Mouse (Mus musculus) urinary bladder, postnatal 36 days (tissue): ENCODE measurements around the gene Rin3.
A peak's percentile ranks its signal among the peaks of the same experiment; 100 is the strongest.

Experiments
- DNase-seq, 2 experiments: peaks; one replicate each; pipeline ENCODE4 v3.0.0; 2022; ENCODE audit warnings: low spot score in 2 of 2, mixed read lengths in 1 of 2

Gene Rin3

DNA sequence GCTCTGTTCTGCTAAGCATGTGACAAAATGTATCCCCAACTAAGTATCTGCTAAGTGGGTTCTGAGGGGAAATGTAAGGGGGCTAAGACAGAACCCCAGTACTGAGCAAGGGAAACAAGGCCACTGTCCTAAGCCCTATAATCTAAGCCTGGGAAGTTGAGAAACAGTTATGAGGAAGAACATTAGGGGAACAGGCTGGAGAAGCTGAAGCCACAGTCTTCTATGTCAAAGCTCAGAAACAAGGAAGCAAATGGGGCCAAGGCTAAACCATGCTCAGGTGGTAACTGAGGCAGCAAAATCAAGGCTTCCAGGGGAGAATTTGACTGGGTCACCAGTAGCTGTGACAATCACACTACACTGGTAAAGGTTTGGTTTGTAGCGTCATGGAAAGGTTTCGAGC is 50.3 kb downstream of the Rin3 start:
- no peak for DNase-seq

DNA sequence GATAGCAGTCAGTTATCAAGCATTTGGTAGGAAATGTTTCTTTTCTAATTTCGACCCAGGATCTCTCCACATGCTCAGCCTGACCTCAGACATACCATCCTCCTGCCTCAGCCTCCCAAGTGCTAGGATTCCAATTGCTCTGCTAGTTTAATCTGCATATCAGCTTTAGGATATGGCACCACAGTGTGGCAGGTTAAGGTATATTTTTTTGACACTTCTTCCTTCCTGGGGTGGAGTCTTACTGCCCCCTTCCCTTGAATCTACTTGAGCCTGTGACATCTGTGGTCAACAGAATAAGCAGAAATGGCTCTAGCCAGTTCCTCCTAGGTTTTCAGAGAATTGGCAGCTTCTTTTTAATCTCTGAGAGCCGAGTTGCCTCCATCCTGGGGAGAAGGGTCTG is 56.2 kb downstream of the Rin3 start:
- no peak for DNase-seq

DNA sequence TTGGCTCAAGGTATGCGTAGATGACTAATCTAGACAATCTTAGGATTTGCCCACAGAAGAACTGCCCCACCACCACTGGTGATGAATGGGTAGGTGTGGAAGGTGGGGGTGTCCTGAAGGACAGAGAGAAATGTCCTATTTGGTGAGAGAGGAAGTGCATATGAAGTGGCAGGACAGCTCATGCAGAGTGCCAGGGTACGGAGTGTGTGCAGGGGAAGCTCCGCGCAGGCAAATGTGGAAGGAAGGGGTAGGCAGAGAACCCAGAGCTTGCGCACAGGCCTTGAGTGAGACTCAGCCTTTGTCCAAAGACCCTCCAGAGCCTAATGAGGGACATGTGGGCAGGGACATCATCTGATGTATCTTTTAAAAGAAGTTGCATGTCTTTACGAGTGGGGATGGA is 57.6 kb downstream of the Rin3 start:
- DNase-seq: no peak

DNA sequence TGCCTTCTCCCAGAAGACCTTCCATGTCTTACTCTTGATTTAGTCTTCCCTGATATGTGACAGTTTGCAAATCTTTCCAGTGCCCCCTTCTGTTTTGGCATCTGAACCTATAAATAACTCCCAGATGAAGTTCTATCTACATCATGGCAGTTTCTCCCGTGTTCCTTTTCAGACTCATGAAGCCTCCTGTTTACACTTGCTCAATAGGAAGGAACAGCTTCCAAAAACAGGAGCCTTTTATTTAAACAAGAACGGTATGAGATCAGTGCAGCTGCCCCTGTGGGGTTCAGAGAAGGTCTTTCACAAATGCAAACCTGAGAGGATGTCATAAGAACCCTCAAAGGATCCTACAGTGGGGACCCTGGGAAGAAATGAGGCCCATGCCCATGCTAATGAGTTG is 59.3 kb downstream of the Rin3 start:
- no peak for DNase-seq

DNA sequence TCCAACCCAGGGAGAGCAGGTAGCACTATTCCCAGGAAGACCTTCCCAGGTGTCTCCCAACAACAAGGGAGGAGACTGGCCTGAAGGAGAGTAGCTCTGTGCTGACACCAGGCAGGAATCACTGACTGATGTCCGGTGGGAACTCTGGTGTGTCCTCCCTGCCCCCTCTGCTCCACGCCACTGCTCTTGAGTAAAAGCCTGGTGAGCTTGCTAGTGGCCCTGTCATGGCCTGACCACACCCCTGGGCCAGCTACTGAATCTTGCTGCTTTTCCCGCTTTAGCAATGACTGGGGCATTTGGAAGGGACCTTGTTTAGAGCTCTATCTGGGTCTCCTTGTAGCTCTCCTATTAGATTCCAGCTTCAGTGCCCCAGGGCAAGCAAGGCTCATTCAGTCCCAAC is 59.8 kb downstream of the Rin3 start:
- DNase-seq: no peak

DNA sequence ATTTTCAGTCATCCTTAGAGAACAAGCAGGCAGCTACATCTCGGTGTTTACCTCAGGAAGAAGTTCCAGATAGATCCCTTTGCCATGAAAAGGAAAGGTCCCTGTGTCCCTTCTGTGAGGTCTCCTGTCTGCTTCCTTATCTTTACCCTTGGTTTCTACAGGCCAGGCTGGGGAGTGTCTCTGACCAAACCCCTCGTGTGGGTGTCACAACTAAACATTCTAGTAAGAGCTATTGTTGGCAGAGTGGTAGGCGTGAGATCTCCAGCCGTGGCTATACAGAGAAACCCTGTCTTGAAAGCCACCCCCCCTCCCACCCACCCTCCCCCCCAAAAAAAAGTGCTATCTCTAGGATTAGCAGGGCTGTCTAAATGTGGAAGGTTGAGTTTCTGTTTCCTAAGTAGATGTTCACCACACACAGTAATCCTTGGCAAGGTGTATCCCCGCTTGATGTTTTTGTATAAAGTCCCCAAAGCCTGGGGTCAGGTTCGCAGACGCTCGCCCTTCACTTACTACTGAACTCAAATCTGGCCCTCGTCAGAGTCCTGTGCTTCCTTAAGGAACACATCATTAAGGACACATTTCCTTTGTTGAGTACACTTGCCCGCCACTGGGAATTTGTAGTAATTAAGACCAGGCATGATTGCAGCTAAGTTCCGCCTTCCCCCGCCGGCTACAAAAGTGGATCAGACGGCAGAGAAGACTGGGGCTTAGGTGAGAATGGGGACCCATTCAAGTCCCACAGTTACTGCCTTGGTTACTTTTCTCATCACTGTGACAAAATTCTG is 62.4 kb downstream of the Rin3 start:
- no peak for DNase-seq

DNA sequence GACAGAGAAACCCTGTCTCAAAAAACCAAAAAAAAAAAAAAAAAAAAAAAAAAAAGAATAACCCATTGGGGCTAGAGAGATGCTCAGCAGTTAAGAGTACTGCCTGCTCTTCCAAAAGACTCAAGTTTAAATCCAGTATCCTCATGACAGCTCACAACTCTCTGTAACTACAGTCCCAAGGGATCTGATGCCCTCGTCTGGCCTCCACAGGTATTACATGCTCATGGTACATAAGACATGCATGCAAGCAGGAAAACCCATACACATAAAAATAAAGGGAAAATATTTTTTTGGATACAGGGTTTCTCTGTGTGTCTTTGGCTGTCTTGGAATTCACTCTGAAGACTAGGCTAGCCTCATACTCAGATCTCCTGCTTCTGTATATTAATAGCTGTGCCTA is 63.7 kb downstream of the Rin3 start:
- DNase-seq: peak in 1 of 2 experiments; percentile 41

DNA sequence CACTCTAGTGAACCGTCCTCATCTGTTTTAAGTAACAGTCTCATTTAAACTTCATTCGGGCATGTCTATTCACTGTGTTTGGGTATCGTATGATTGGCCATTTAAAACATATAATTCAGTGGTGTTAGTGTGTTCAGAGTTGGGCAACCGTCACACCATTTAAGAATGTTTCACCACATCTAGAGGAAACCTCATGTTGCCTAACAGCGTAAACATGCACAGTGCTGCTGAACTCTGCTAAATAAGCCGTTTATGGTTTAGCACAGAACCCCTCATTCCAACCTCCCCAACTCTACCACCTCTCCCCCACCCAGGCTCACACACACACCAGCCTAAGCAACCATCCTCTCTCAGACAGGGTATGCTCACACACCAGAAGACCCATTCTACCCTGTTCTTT is 65.6 kb downstream of the Rin3 start:
- no peak for DNase-seq

DNA sequence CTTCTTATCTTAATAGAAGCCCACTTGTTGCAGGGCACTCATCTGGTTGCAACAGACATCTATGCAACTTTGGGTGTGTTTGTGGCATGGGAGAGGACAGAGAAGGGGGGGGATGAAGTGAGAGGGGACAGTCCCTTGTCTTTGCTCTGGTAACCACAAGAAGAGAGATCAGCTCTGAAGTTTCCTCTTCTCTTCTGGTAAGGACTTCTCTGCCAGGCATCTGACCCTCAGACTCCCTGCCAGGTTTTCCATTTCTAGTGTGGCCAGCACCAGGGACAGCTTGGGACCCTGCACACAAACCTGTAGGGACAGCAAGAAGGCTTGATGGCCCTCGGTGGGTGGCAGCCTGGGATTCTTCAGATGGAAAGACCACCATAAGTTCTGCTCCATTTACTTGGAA is 68.1 kb downstream of the Rin3 start:
- no peak for DNase-seq

DNA sequence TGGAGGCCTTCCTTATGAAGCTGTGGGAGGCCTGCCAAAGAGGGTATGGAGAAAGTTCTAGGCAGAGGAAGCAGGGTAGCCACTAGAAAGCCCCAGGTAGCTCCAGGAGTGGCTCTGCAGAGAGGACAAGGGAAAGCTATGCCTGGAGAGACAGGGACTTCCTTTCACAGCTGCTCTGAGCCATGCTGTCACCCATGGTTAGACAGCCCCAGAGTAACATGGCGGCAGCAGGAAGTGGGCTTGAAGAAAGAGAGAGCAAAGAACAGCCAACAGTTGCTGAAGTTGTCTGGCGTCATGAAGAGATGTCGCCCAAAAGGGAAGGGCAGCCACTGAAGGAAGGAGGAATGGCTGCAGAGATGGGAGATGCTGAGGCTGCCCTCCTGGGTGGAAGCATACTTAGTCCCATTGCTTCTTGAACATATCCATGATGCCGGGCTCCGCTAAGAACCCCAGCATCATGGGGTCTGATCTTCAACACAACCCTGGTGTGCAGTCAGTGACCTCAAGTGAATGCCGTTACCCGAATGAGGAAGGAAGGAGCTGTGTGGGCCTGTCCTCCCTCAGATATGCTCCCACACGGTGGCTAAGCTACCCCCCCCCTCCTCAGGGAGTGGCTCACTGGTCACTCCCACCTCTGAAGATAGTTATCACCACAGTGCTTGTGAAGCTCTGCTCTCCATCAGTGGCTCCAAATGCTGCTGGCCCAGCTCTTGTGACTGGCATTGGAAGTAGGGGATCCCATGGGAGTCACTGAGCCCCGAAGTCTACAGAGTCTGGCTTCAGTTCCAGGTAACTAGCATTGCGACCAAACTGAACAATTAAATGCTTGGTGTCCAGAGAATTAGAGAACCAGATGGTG is 71.5 kb downstream of the Rin3 start:
- no peak for DNase-seq

DNA sequence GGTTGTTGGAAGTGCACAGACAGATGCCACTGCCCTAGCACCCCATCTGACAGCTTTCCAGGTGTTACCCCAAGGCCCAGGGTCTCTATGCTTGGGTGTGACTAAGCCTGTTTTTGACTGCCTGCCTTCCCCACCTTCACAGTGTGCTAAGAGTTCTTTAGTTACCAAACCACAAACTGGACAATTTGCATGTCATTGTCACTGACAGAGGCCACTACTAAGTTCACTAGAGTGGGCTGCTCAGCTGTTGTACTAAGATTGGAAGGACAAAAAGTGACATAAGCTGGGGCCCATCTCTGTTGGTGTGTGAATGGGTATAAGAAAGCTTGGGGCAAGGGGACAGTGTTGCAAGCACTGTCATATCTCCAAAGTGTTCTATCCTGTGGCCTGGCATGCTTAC is 72.9 kb downstream of the Rin3 start:
- no peak for DNase-seq

DNA sequence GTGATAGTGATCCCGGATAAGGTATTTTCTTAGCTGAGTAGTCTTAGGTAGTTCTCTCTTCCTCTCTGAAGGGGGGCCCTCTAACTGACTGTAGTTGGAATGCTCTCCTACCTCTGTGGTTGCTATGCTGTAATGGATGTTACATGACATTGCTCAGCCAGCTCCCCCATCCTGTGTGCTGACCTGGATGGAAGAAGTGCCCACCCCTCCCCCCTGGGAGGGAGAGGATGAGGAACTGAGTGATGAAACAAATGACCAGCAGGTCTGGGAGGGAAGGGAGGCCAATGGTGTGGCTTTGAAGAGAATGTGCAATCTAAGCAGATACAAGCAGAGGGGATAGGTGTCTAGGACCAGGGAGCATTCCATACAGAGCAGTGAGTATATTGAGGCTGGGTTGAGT is 73.9 kb downstream of the Rin3 start:
- DNase-seq: no peak

DNA sequence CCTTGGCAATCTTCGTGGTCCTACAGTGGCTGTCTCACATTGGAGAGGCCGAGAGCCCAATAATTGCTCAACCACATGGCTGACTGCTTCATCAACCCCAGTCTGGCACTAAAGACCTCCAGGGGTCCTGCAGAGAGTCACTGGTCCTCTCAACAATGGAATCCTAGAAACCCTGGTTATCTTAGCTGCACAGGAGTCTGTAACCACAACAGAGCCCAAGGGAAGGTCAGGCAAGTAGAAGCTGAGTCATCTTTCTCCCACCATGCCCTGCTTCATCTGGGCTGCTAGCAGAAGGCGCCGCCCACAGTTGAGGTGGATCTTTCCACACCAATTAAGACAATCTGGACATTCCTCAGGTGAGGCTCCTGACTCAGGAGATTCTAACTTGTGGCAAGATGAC is 76.5 kb downstream of the Rin3 start:
- no peak for DNase-seq

DNA sequence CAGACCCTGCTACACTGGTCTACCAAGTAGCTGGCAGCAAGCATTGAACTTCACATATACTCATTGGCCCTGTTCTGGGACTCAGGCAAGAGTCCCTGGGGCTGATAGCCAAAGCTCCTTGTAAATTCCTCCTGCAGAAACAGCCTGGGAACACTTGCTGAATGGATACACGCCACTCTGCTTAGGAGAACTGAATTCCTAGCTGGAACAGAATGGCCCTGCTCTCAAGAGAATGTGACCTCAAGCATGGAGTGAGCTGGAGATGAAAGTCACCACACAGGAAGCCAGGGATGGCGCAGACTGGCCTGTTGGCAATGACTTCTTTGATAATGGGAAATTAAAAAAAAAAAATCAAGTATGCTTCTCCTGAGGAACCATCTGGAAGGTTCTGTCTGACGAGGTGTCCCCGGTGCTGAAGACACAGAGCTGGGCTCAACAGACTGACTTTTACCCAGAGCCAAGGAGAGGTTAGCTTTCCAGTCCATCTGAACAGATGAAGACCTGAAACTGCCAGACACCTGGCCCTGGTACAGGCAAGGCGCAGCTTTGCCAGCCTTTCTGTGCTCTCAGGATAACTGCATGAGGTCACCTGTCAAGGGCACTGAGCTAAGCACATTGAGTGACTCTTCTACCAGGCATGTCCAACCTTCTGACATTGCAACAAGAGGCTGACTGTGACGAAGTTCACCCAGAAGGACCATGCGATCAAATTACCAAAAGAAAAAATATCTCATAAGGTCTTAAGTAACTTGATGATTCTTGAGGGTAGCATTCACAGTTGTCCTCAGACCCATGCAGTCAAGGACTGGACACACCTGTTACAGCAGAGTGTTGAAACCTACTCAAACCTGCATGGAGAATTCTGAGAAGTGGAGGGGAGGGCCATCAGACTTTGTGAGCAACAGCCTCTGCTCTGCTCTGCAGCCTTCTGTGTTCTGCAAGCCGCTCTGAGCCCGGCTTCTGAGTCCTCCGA is 78.6 kb downstream of the Rin3 start:
- DNase-seq: no peak

DNA sequence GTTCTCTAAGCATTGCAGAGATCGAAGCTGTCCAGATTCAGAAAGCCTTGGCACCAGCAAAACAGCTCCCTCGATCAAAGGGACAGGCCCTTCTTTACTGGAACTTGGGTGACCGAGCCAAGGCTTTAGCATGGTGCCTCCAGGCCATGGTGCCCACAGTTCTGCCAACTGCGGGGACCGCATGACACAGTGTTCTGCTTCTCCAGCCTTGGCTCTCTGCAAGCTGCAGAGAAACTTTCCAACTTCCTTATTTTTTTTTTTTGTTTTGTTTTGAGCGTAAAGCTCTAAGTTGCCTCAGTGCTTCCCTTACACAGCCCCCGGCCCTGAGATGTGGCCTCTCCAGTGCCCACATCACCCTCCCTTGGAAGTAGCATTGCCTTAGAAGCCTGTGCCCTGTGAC is 82.2 kb downstream of the Rin3 start:
- no peak for DNase-seq

DNA sequence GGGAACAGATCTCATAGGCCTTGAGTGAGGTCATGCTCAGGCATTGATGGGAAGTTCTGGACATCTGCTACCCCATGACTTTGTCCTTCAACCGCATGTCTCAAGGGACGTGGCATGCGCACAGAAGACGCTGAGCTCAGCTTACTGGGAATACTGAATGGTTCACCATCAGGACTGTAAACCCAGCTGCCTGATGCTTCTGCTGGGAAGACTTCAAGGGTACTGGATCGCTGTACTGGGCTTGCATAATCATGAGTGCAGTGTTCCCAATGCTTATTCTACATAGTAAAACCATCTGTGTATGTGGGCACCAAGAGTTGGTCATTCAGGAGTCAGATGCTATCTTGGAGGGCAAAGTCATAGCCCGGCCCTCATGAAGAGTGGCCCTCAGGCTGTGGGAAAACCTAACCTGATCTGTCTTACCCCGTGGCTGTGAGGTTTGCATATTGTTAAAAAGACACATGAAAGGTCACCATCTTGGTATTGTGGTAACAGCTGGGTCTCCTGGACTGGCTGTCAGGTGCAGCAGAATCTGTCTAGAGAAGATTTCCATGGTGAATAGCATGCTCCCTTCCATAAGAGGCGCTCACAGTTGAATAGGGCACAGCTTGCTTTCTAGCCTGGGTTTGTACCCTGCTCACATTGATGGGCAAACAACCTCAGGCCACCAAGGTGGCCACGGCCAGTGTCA is 83.4 kb downstream of the Rin3 start:
- no peak for DNase-seq

DNA sequence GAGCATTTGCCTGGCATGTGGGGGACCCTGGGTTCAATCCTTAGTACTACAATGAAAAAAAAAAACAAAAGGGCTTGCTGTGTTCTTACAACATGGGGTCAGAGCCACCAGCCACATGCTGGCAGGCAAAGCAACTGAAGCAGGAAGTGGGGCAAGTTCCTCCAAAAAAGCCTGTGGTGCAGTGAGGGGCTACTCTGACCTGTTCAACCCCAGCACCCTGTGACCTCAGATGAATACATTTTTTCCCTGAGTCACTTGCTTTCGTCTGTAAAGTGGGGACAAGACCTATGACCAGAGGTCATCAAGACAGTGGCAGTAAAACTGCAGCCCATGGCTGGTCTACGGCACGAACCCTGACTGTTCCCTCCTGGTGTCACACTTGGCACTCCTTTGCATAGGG is 84.2 kb downstream of the Rin3 start:
- DNase-seq: no peak

DNA sequence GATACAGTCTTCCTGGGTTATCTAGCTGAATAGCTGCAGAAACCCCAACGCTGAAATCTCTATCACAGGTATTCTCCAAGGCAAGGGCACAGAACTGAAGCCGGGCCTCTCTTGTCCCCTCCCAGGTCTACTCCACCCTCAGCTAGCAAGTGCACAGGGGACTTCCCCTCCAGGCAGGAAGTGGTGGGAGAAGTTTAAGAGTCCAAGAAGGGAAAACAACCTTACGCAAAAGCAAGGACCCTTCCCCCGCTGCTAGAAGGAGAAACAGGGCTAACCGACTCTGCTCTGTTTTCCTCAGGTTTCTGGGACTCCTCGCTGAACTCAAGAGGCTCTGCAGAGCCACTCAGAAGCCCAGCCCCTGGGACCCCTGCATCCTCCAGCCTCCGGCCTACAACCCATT is 85.2 kb downstream of the Rin3 start:
- no peak for DNase-seq

DNA sequence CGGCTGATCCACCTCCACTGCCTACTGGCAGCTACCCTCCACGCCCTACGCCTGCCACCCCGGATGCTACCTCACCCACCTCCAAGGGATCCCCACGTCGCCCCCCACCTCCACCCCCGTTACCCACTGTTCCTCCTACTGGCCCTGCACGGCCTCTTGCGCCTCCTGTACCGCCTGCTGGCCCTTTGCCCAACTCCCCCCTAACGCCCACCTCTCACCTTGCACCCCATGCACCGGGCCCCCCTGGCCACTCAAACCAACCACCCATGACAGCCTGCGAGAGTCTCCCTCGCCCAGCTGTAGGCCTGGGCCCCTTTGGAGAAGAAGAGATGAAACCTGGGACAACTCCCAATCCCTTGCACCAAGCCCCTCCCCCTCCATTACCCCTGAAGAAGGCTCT is 85.7 kb downstream of the Rin3 start:
- DNase-seq: no peak

DNA sequence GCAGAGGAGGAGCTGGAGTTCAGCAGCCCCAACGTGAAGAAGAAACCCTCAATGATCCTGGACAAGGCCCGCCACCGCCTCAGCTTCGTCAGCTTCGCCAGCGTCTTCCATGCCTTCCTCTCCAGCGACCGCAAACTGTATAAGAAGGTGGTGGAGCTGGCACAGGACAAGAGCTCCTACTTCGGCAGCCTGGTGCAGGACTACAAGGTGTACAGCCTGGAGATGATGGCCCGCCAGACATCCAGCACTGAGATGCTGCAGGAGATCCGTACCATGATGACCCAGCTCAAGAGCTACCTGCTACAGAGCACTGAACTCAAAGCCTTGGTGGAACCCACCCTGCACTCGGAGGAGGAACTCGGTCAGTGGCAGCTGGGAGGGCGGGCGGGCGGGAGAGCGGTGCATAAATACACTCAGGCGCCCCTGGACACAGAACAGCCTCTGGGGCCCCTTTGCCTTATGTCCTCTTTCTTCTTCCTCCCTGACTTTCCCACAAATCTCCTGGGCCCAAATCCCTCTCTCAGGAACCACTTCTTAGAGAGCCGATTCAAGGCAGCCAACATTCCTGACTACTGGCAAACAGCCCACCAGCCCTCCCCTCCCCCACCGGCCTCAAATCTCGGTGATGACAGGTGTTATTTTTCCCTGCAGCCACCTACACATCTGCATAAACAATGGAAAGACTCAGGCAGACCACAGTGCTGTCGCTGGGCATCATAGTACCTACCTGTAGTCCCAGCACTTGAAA is 86.8 kb downstream of the Rin3 start:
- DNase-seq: no peak
